Mouse (Mus musculus): ENCODE results near the gene Ssx9. TPM values are rescaled to one million over a fixed set of nuclear protein-coding genes. Genes with fewer than 3 reads are reported as not detected.
"Not testable (repeated sequence)": the region's sequence is repeated elsewhere in the genome, so short reads cannot be mapped to it uniquely, and the experiment has no call there.

The Ssx9 gene
- polyA plus RNA-seq (2021), result not detected

GRCm38 (mm10) chrX:8748132-8748531 is at the start of gene Ssx9:
Gene Ssx9, plus strand, starts transcription at chrX:8748432.
- H3K27me3 ChIP-seq; POLR2A ChIA-PET; DNase-seq (ENCODE audit: low read depth, low spot score); in situ Hi-C loops (cut with MboI; ENCODE audit: low pct_unique_long_range_greater_than_20kb); CTCF ChIA-PET; ATAC-seq: not testable (repeated sequence)

- DNase-seq (ENCODE audit: low read depth, low spot score) (peak; percentile 6), ATAC-seq (peak; percentile 86)
- POLR2A ChIA-PET, result no interaction called here
- peak; percentile 51 for TF ChIP-seq CTCF (IDR thresholded peaks at IDR 0.05)
- H3K27me3 ChIP-seq, result no peaks in the 10 kb centered on the region
- in situ Hi-C loops (cut with MboI; ENCODE audit: low pct_unique_long_range_greater_than_20kb), result no loop called here
- CTCF ChIA-PET, result no interaction called here
Measured at GRCm38 (mm10) chrX:8732907-8733306, 15.3 kb upstream of the Ssx9 start.

DNA sequence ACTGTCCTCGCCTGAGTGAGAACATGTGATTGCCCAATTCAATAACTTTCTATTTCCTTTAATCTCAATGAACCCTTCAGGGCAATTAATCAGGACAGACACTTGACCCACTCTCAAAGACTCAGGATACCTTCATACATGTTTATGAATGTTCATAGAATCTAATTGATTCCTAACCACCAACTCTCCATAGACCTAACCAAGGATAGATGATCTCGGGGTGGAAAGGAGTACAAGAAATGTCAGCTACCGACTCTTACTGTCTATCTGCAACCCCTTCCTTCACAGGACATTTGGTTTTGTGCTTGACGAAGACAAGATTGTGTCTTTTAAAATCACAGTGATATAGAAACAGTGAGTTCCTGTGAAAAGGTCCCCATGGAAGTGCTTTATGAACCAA is 55.2 kb downstream of the Ssx9 start, which contains the start of gene Ssxb5:
Ssxb5 (plus strand) TSS at position 301 of the 400 bp plus-strand sequence.
- in situ Hi-C loops (cut with MboI; ENCODE audit: low pct_unique_long_range_greater_than_20kb); ATAC-seq; POLR2A ChIA-PET: not testable (repeated sequence)

More for the DNA sequence above, 55.2 kb downstream of the Ssx9 start, which contains the start of gene Ssxb5:
- H3K27me3 ChIP-seq; CTCF ChIA-PET; DNase-seq (ENCODE audit: low read depth, low spot score): not testable (repeated sequence)

Other genes with a start within 250 kb of the Ssx9 start
- gene Gm14459, start 223.5 kb upstream of the Ssx9 start, polyA plus RNA-seq (2021), result not detected
- not detected for gene Ssxb6, start 200.2 kb upstream of the Ssx9 start, polyA plus RNA-seq (2021)
- not detected for gene Ssxb3, start 156.6 kb upstream of the Ssx9 start, polyA plus RNA-seq (2021)
- not detected for gene Ssxb8, start 57.6 kb upstream of the Ssx9 start, polyA plus RNA-seq (2021)
- not detected for gene Ssxb5, start 55.3 kb downstream of the Ssx9 start, polyA plus RNA-seq (2021)
- gene Gm6592, start 95.6 kb downstream of the Ssx9 start, polyA plus RNA-seq (2021), result not detected
- gene Gm5751, start 125.8 kb downstream of the Ssx9 start, polyA plus RNA-seq (2021), result not detected
- gene B630019K06Rik, start 143.9 kb downstream of the Ssx9 start, polyA plus RNA-seq (2021), result 6.3 TPM
- gene Fthl17b, start 214.5 kb downstream of the Ssx9 start, polyA plus RNA-seq (2021), result not detected
- not detected for gene Fthl17c, start 228.1 kb downstream of the Ssx9 start, polyA plus RNA-seq (2021)
- not detected for gene Fthl17d, start 238.3 kb downstream of the Ssx9 start, polyA plus RNA-seq (2021)

Measured in Patski (cell line).